Mouse (Mus musculus): ENCODE results near the gene Slc25a44. TPM values are rescaled to one million over a fixed set of nuclear protein-coding genes. Genes with fewer than 3 reads are reported as not detected.

Gene Slc25a44
- polyA plus RNA-seq, 1 experiment from 2014 or later, result 14.8 TPM

DNA sequence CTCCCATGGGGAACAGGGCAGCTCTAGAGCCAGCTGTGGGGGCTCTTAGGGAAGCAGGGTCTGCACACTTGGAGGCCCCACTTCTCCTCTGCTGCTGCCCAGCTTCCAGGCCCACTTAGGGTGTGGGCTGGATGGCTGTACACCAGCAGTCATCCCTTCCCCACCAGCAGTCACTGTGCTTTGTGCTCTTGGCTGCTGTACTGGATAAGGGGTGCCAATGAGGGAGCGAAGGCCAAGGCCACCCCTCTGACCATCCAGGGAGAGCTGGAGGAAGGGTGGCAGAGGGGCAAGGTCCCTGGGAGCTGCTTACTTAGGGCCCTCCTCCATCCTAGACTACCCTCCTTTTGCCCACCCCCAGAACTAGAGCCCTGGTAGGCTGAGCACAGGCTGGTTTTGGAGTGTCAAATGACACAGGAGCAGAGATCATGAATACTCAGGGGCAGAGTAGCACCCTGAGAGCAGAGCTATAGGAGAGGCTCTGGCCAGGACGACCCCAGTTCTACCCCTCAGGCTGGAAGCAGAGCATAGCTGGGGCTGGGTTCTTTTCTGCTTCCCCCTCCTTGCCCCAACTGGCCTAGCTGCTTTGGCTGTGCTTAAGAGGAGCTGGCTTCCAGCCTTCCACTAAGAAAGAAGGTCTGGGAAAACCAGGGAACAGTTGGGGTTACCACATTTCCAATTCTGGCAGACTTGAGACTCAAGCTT lies 63.2 kb downstream of the Slc25a44 start:
- H3K4me2 ChIP-seq, result no peak overlapping the region
- H3K4me1 ChIP-seq (ENCODE audit: control insufficient read depth, insufficient read depth, low read length), result peaks cover 22% of the 10 kb centered on the region
- H3K27ac ChIP-seq (ENCODE audit: low read depth, low read length), result no peak overlapping the region
- ATAC-seq (replicated peaks; ENCODE audit: insufficient number of reproducible peaks, low FRiP score, low TSS enrichment), result no peak
- WGBS (ENCODE audit: insufficient replicate concordance), result 93% methylated on average over 2 of the region's 2 CpGs
- peaks cover 39% of the 10 kb centered on the region for H3K36me3 ChIP-seq (ENCODE audit: control insufficient read depth, insufficient read depth, low read length)
- H3K4me3 ChIP-seq (ENCODE audit: low read depth, low read length), result no peak overlapping the region
- peaks cover 19% of the 10 kb centered on the region for H3K27me3 ChIP-seq (ENCODE audit: control insufficient read depth, insufficient read depth, low read length)
- no peaks in the 10 kb centered on the region for H3K9me3 ChIP-seq (replicated peaks; ENCODE audit: control insufficient read depth, low read length)
- H3K9ac ChIP-seq (ENCODE audit: low read depth, low read length), result no peak overlapping the region

DNA sequence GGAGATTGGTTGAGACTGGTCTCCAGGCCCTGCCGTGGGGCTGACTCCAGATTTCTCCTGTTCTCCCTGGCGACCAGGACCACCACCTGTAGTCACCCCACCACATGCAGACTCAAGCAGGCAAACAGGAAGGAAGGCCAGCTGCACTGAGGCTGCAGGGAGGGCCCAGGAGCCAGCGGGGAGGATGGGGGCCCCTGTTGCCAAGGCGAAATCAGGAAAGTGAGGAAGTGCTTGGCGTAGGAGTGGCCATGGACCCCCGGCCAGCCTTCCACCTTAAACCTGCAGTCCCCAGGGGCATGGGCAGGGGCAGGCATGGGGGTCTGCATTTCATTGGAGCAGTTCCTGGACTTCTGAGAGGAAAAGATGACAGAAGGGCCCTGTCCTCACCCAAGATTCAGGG lies 63.8 kb downstream of the Slc25a44 start:
- Histone ChIP-seq H3K4me2 (no peak overlapping the region), H3K9me3 (replicated peaks; ENCODE audit: control insufficient read depth, low read length) (no peaks in the 10 kb centered on the region), H3K9ac (ENCODE audit: low read depth, low read length) (no peak overlapping the region; the same call in 1 of the 2 replicates), H3K4me3 (ENCODE audit: low read depth, low read length) (no peak overlapping the region), H3K27ac (ENCODE audit: low read depth, low read length) (no peak overlapping the region), H3K36me3 (ENCODE audit: control insufficient read depth, insufficient read depth, low read length) (peaks cover 45% of the 10 kb centered on the region), H3K4me1 (ENCODE audit: control insufficient read depth, insufficient read depth, low read length) (peaks cover 22% of the 10 kb centered on the region), H3K27me3 (ENCODE audit: control insufficient read depth, insufficient read depth, low read length) (peaks cover 15% of the 10 kb centered on the region)
- ATAC-seq (replicated peaks; ENCODE audit: insufficient number of reproducible peaks, low FRiP score, low TSS enrichment), result no peak
- WGBS (ENCODE audit: insufficient replicate concordance), result 71% methylated on average over 6 of the region's 6 CpGs

Small RNAs within 50 kb of the gene (microRNA-seq; reads per million reads assigned to microRNA genes)
- gene Mir7011 (ENCODE audit: borderline number of aligned reads), result not detected

Other genes starting within 250 kb of the Slc25a44 start
- 0.10 TPM in 1 of 2 replicates, not detected in the other for gene Rhbg, start 170.4 kb downstream of the Slc25a44 start, polyA plus RNA-seq (2014; fragmentation: Nextera tagmentation; extraction: Ambion mirVana)
- gene Gm38392, start 137.9 kb downstream of the Slc25a44 start, polyA plus RNA-seq (2014; fragmentation: Nextera tagmentation; extraction: Ambion mirVana), result 0.31 TPM in 1 of 2 replicates, not detected in the other
- 12.8 and 14.9 TPM in 2 replicates for gene Tsacc, start 128.1 kb downstream of the Slc25a44 start, polyA plus RNA-seq (2014; fragmentation: Nextera tagmentation; extraction: Ambion mirVana)
- gene Cct3, start 128.0 kb downstream of the Slc25a44 start, polyA plus RNA-seq (2014; fragmentation: Nextera tagmentation; extraction: Ambion mirVana), result 491 and 516 TPM in 2 replicates
- 106 and 118 TPM in 2 replicates for gene Glmp, start 100.1 kb downstream of the Slc25a44 start, polyA plus RNA-seq (2014; fragmentation: Nextera tagmentation; extraction: Ambion mirVana)
- 1.3 TPM in 2 replicates for gene Tmem79, start 89.0 kb downstream of the Slc25a44 start, polyA plus RNA-seq (2014; fragmentation: Nextera tagmentation; extraction: Ambion mirVana)
- gene Smg5, start 88.9 kb downstream of the Slc25a44 start, polyA plus RNA-seq (2014; fragmentation: Nextera tagmentation; extraction: Ambion mirVana), result 35.2 and 37.8 TPM in 2 replicates
- gene Paqr6, start 60.6 kb downstream of the Slc25a44 start, polyA plus RNA-seq (2014; fragmentation: Nextera tagmentation; extraction: Ambion mirVana), result 2.7 and 3.0 TPM in 2 replicates
- gene Bglap3, start 52.4 kb downstream of the Slc25a44 start, polyA plus RNA-seq (2014; fragmentation: Nextera tagmentation; extraction: Ambion mirVana), result not detected in 2 replicates
- gene Bglap2, start 46.4 kb downstream of the Slc25a44 start, polyA plus RNA-seq (2014; fragmentation: Nextera tagmentation; extraction: Ambion mirVana), result not detected in 2 replicates
- gene Bglap, start 40.7 kb downstream of the Slc25a44 start, polyA plus RNA-seq (2014; fragmentation: Nextera tagmentation; extraction: Ambion mirVana), result not detected in 2 replicates
- gene Pmf1, start 14.8 kb downstream of the Slc25a44 start, polyA plus RNA-seq (2014; fragmentation: Nextera tagmentation; extraction: Ambion mirVana), result 115 and 118 TPM in 2 replicates
- gene Sema4a, start 36.0 kb upstream of the Slc25a44 start, polyA plus RNA-seq (2014; fragmentation: Nextera tagmentation; extraction: Ambion mirVana), result 0.80 and 0.92 TPM in 2 replicates
- gene Lmna, start 84.8 kb upstream of the Slc25a44 start, polyA plus RNA-seq (2014; fragmentation: Nextera tagmentation; extraction: Ambion mirVana), result 78.2 and 82.0 TPM in 2 replicates
- gene Mex3a, start 107.3 kb upstream of the Slc25a44 start, polyA plus RNA-seq (2014; fragmentation: Nextera tagmentation; extraction: Ambion mirVana), result 16.5 and 16.9 TPM in 2 replicates
- gene Rab25, start 123.2 kb upstream of the Slc25a44 start, polyA plus RNA-seq (2014; fragmentation: Nextera tagmentation; extraction: Ambion mirVana), result 0.21 TPM in 1 of 2 replicates, not detected in the other
- gene Lamtor2, start 127.9 kb upstream of the Slc25a44 start, polyA plus RNA-seq (2014; fragmentation: Nextera tagmentation; extraction: Ambion mirVana), result 86.9 and 110 TPM in 2 replicates
- 48.8 and 49.5 TPM in 2 replicates for gene Ubqln4, start 128.6 kb upstream of the Slc25a44 start, polyA plus RNA-seq (2014; fragmentation: Nextera tagmentation; extraction: Ambion mirVana)
- gene Ssr2, start 150.7 kb upstream of the Slc25a44 start, polyA plus RNA-seq (2014; fragmentation: Nextera tagmentation; extraction: Ambion mirVana), result 206 and 229 TPM in 2 replicates
- gene Arhgef2, start 180.8 kb upstream of the Slc25a44 start, polyA plus RNA-seq (2014; fragmentation: Nextera tagmentation; extraction: Ambion mirVana), result 91.4 and 102 TPM in 2 replicates
- not detected in 2 replicates for gene Rxfp4, start 228.0 kb upstream of the Slc25a44 start, polyA plus RNA-seq (2014; fragmentation: Nextera tagmentation; extraction: Ambion mirVana)

Measured in heart, embryonic 11.5 days (tissue).